Mouse (Mus musculus) limb, embryonic 14.5 days (tissue): ENCODE results near the gene Klhdc8b. TPM values are rescaled to one million over a fixed set of nuclear protein-coding genes. Genes with fewer than 3 reads are reported as not detected.

Experiments
- ATAC-seq: fragments of 200-750 bp; cut with Nextera tagmentation; 2 replicates; pipeline ENCODE4 v1.8.0; 2017; ENCODE audit warnings: low read depth, moderate number of reproducible peaks, moderate TSS enrichment; ENCODE audit not compliant: low FRiP score
- DNase-seq: peaks from one replicate; pipeline ENCODE4 v3.0.0-alpha.2; 2015; ENCODE audit warnings: low spot score
- H3K27ac ChIP-seq: fragments of 300-500 bp; sonication (generic); replicated peaks from 2 replicates; pipeline ENCODE4 v1.5.1; 2014; ENCODE audit warnings: low read depth, mild to moderate bottlenecking, low read length, moderate library complexity, mixed read lengths
- H3K27me3 ChIP-seq: fragments of 300-500 bp; sonication (generic); 2 replicates; pipeline ENCODE4 v1.6.1; 2014; ENCODE audit warnings: low read length, mixed read lengths; ENCODE audit not compliant: control insufficient read depth, insufficient read depth
- H3K36me3 ChIP-seq: fragments of 300-500 bp; sonication (generic); 2 replicates; pipeline ENCODE4 v1.6.1; 2014; ENCODE audit warnings: mild to moderate bottlenecking, low read length, moderate library complexity, mixed read lengths; ENCODE audit not compliant: control insufficient read depth, insufficient read depth
- H3K4me1 ChIP-seq: fragments of 300-500 bp; sonication (generic); 2 replicates; pipeline ENCODE4 v1.6.1; 2014; ENCODE audit warnings: antibody characterized with exemption, low read length, mixed read lengths; ENCODE audit not compliant: control insufficient read depth, insufficient read depth
- H3K4me2 ChIP-seq: fragments of 300-500 bp; sonication (generic); replicated peaks from 2 replicates; pipeline ENCODE4 v1.6.1; 2014; ENCODE audit warnings: low read depth, mild to moderate bottlenecking, low read length, moderate library complexity; ENCODE audit not compliant: severe bottlenecking
- H3K4me3 ChIP-seq: fragments of 300-500 bp; sonication (generic); replicated peaks from 2 replicates; pipeline ENCODE4 v1.5.1; 2014; ENCODE audit warnings: low read length
- H3K9ac ChIP-seq: fragments of 300-500 bp; sonication (generic); 2 replicates; pipeline ENCODE4 v1.6.1; 2014; ENCODE audit warnings: mild to moderate bottlenecking, low read depth, low read length, moderate library complexity; ENCODE audit not compliant: severe bottlenecking
- H3K9me3 ChIP-seq: fragments of 300-500 bp; sonication (generic); 2 replicates; pipeline ENCODE4 v1.6.1; 2016; ENCODE audit warnings: low read length; ENCODE audit not compliant: control insufficient read depth
- POLR2A ChIP-seq: fragments of 200-500 bp; IDR thresholded peaks from 2 replicates; pipeline ENCODE4 v1.8.0; 2012; ENCODE audit warnings: inconsistent platforms, mild to moderate bottlenecking, moderate library complexity, borderline replicate concordance; ENCODE audit not compliant: insufficient read depth, insufficient read length; ENCODE audit errors: extremely low read depth
- WGBS: fragments of 180-500 bp; shearing (Covaris S2); extraction: QIAGEN DNeasy Blood & Tissue Kit; methylation state at CpG from one replicate; pipeline ENCODE4 v1.1.7; 2014; 5-methylcytosine and 5-hydroxymethylcytosine counted together
- polyA plus RNA-seq, 2 experiments: library from polyadenylated mRNA; depleted of rRNA in 1 of 2; stranded (reverse) in 1 of 2; unstranded in 1 of 2; fragments of >200 nt; fragmentation: Nextera tagmentation in 1 of 2; extraction: Ambion mirVana in 1 of 2; gene quantifications; 2 replicates each; pipeline versions ENCODE4 v1.2.1 to v1.2.3; 2012 to 2014

The Klhdc8b gene
- polyA plus RNA-seq, 2 experiments, result 27.7 to 43.1 TPM

GRCm38 (mm10) chr9:108480813-108481519 is 19.6 kb upstream of the Klhdc8b start:
- ATAC-seq (no peak), DNase-seq (no peak)
- H3K4me3 ChIP-seq, result peak overlapping the region; percentile 69
- no peak overlapping the region for H3K27ac ChIP-seq
- peaks cover 14% of the 10 kb centered on the region for H3K4me1 ChIP-seq
- H3K9me3 ChIP-seq, result no peaks in the 10 kb centered on the region
- H3K36me3 ChIP-seq, result peaks cover 50% of the 10 kb centered on the region
- peak overlapping the region; percentile 95 for H3K4me2 ChIP-seq
- H3K9ac ChIP-seq, result peak overlapping the region; percentile 83; the same call in 1 of the 2 replicates
- TF ChIP-seq POLR2A, result no peak
- 89% methylated on average over 28 of the region's 28 CpGs for WGBS
- H3K27me3 ChIP-seq, result no peaks in the 10 kb centered on the region

GRCm38 (mm10) chr9:108479721-108480351 is 18.5 kb upstream of the Klhdc8b start, which contains the start of gene Lamb2:
Gene Lamb2, plus strand, starts transcription at chr9:108479736.
- Histone ChIP-seq H3K4me1 (peaks cover 14% of the 10 kb centered on the region), H3K4me2 (peak within 1 kb of the TSS; percentile 95), H3K27me3 (no peaks in the 10 kb centered on the region), H3K4me3 (peak within 1 kb of the TSS; percentile 69), H3K9me3 (no peaks in the 10 kb centered on the region), H3K36me3 (peaks cover 39% of the 10 kb centered on the region), H3K9ac (peak within 1 kb of the TSS; percentile 83), H3K27ac (peak within 1 kb of the TSS; percentile 87)
- 0 out of 2 replicates have a peak, but pooled peaks have one; percentile 18 for TF ChIP-seq POLR2A
- ATAC-seq, result peak; percentile 82
- 10% methylated on average over 10 of the region's 10 CpGs for WGBS
- peak; percentile 93 for DNase-seq

DNA sequence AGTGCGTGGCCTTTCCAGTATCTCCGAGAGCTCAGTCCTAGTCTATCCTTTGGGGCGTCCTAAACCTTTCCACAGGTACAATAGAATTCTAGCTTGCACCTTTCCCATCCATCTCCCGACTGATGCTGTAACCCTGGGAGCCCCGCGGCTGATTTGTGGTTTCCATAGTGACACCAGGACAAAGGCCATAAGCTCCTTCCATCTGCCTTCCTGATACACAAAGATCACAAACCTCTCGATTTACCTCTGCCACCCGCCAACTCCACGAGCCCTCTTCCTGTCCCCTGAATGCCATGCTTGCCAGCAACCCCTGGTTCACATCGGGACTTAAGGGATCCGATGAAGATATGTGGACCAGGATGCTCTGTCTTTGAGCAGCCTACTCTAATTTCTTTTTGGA is 17.9 kb upstream of the Klhdc8b start:
- H3K27me3 ChIP-seq, result no peaks in the 10 kb centered on the region
- ATAC-seq (0 out of 2 replicates have a peak, but pooled peaks have one; percentile 3), DNase-seq (no peak)
- TF ChIP-seq POLR2A, result no peak
- peaks cover 14% of the 10 kb centered on the region for H3K4me1 ChIP-seq
- peak overlapping the region; percentile 95 for H3K4me2 ChIP-seq
- 41% methylated on average over 11 of the region's 11 CpGs for WGBS
- peak overlapping the region; percentile 69 for H3K4me3 ChIP-seq
- no peaks in the 10 kb centered on the region for H3K9me3 ChIP-seq
- H3K36me3 ChIP-seq, result peaks cover 34% of the 10 kb centered on the region
- H3K27ac ChIP-seq, result peak overlapping the region; percentile 87
- 0 out of 2 replicates have a peak overlapping the region, but pooled peaks have one; percentile 67 for H3K9ac ChIP-seq

DNA sequence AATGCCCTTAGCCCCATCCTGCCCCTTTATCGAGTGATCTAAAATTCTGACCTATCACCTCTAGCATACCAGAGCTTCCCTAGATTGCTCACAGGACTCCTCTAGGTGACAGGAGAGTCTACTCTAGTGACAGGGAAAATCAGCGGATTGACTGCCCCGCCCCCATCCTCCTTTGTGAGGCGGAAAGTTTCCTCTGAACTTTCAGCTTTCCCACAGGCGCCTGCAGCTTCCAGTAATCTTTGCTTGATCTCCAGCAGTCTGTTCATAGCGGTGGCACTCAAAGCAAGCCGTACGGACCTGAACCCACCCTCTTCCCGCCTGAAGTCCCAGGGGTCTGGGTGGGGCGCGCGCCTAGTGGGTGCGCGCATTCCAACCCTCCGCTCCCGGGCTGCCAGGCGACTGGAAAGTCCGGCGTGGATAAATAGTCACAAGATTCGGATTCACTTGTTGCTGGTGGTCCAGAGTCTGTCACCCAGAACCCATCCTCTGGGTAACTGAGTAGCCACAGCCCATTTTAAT is 17.3 kb upstream of the Klhdc8b start:
- peak overlapping the region; percentile 87 for H3K27ac ChIP-seq
- no peaks in the 10 kb centered on the region for H3K9me3 ChIP-seq
- peak overlapping the region; percentile 95 for H3K4me2 ChIP-seq
- peak overlapping the region; percentile 67 for H3K9ac ChIP-seq
- H3K36me3 ChIP-seq, result peaks cover 28% of the 10 kb centered on the region
- H3K4me3 ChIP-seq, result peak overlapping the region; percentile 69
- no peaks in the 10 kb centered on the region for H3K27me3 ChIP-seq
- DNase-seq, result peak; percentile 88
- ATAC-seq, result peak; percentile 85
- no peak for TF ChIP-seq POLR2A
- WGBS, result under 1% methylated on average over 20 of the region's 20 CpGs
- peaks cover 14% of the 10 kb centered on the region for H3K4me1 ChIP-seq

DNA sequence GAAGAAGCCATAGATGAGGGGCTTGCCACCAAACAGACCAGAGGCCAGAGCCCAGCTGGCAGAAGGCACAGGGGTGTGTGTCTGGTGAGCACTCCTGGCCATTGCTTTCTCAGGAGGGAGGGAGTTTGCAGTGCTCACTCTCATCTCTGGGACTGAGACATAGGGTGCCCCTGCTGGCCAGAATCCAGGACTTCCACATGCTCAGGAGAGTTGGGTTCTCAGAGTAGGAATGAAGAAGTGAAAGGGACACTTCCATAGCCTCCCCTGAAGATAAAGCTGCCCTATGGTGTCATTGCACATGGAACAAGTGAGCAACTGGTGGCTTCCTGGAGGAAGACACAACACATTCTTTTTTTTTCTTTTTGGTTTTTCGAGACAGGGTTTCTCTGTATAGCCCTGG is 13.1 kb upstream of the Klhdc8b start:
- 57% methylated on average over 1 of the region's 1 CpGs for WGBS
- no peaks in the 10 kb centered on the region for H3K27me3 ChIP-seq
- no peak overlapping the region for H3K27ac ChIP-seq
- no peaks in the 10 kb centered on the region for H3K9me3 ChIP-seq
- no peak for ATAC-seq
- H3K9ac ChIP-seq, result no peak overlapping the region
- no peak for DNase-seq
- no peaks in the 10 kb centered on the region for H3K36me3 ChIP-seq
- no peak overlapping the region for H3K4me2 ChIP-seq
- H3K4me3 ChIP-seq, result no peak overlapping the region
- H3K4me1 ChIP-seq, result peaks cover 6% of the 10 kb centered on the region
- TF ChIP-seq POLR2A, result no peak
